Mouse (Mus musculus) liver, adult 2 months (tissue): ENCODE measurements around the gene Zdhhc1.

Source experiments
- CTCF ChIP-seq: fragments of 200-500 bp; IDR thresholded peaks from 2 replicates; pipeline ENCODE4 v1.5.1; 2011; ENCODE audit warnings: low read depth, low read length, control low read depth
- POLR2A ChIP-seq: fragments of 200-500 bp; IDR thresholded peaks from 2 replicates; pipeline ENCODE4 v1.6.1; 2011; ENCODE audit warnings: low read length, control low read depth; ENCODE audit not compliant: insufficient read depth; ENCODE audit errors: extremely low read depth

DNA sequence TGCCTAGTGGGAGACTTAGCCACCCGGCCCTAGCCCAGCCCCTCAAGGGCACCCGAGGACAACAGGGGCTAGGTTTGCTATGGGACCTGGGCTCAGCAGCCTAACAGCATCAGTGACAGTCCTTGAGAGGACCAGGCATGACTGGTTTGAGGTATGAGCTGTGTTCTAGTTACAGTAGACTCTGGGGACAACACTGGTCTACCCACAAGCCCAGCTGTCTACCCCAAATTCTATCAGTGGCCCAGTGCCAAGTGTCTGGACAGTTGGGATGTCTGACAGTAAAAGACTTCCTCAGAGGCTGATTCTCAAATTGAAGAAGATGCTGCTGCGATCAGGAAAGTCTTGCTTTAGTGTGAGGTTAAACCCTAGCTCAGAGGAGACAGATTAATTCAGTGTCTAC is 48.5 kb upstream of the Zdhhc1 start:
- TF ChIP-seq POLR2A (no peak), CTCF (no peak)
